Mouse (Mus musculus) right cerebral cortex, adult 2 months (tissue): ENCODE measurements around the gene Atp12a.
A peak's percentile ranks its signal among the peaks of the same experiment; 100 is the strongest.

Source experiments
- DNase-seq, 2 experiments: peaks; one replicate each; pipeline ENCODE4 v3.0.0; 2021 to 2022; ENCODE audit warnings: low spot score in 2 of 2

Atp12a gene

GRCm38 (mm10) chr14:56379336-56379735, 14.5 kb downstream of the Atp12a start:
- DNase-seq = no peak

- no peak for DNase-seq
Observed at GRCm38 (mm10) chr14:56382366-56382765, 17.5 kb downstream of the Atp12a start.

- DNase-seq = no peak
Observed at GRCm38 (mm10) chr14:56390247-56390646, 25.4 kb downstream of the Atp12a start.

- no peak for DNase-seq
Observed at GRCm38 (mm10) chr14:56393704-56394312, 28.9 kb downstream of the Atp12a start.

GRCm38 (mm10) chr14:56398001-56398400, 33.1 kb downstream of the Atp12a start:
- peak; percentile 22 to 35 for DNase-seq

- DNase-seq = no peak
Observed at GRCm38 (mm10) chr14:56402311-56403071, 37.6 kb downstream of the Atp12a start, which contains the start of gene Rnf17. Rnf17 (plus strand) TSS chr14:56402581.

GRCm38 (mm10) chr14:56403072-56403375, 38.2 kb downstream of the Atp12a start:
- no peak for DNase-seq
